Mouse (Mus musculus): ENCODE data around the gene Nrxn1. TPM values are rescaled to one million over a fixed set of nuclear protein-coding genes. Genes with fewer than 3 reads are reported as not detected.

Gene Nrxn1
- polyA plus RNA-seq, 1 experiment from 2014 or later = 40.7 TPM

DNA sequence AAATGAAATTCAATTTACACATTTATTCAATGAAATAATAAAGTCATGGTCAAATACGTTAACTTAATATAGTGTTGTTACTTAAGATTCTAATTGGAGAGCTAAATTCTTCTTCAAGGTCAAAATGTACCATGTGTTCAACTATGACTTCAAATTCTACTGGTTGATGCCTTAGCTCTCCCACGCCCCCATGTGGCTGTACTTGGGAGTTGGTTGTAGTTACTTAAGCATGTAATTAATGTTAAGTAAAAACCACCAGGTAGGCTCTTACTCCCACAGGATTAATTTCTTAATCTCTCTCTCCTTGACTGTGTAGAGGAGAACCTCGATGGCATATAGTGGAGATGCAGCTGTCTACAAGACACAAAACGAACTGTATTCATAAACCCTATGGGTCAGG lies 951.3 kb downstream of the Nrxn1 start:
- ATAC-seq (ENCODE audit: low FRiP score, low read depth) = no peak
- no peak overlapping the region for H3K4me2 ChIP-seq (replicated peaks)
- no peak overlapping the region for H3K4me3 ChIP-seq
- H3K36me3 ChIP-seq = no peaks in the 10 kb centered on the region
- no peak overlapping the region for H3K27ac ChIP-seq (replicated peaks)
- H3K4me1 ChIP-seq = no peaks in the 10 kb centered on the region
- no peaks in the 10 kb centered on the region for H3K27me3 ChIP-seq
- WGBS = 57% methylated on average over 4 of the region's 4 CpGs
- H3K9ac ChIP-seq (replicated peaks) = no peak overlapping the region
- no peaks in the 10 kb centered on the region for H3K9me3 ChIP-seq

DNA sequence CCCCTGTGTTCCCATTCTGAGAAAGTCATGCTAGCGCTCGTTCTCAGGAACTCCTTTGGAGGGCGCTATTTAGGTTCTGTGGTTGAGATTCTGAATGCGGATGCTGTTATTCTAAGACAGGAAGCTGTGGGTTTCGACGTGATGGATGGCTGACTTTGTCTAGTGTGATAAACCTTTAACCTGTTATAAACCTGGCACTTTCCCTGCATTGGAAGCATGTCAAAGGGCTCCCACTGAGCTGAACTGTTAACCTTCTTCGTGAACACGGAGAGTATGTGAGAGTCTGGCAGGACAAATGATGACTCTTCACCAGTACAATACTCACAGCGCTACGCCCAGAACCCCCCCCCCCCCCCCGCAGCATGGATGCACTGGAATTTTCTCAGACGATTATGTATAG lies 962.0 kb downstream of the Nrxn1 start:
- Histone ChIP-seq H3K27me3 (no peaks in the 10 kb centered on the region), H3K4me2 (replicated peaks) (no peak overlapping the region), H3K27ac (replicated peaks) (no peak overlapping the region), H3K36me3 (no peaks in the 10 kb centered on the region), H3K4me1 (no peaks in the 10 kb centered on the region), H3K9ac (replicated peaks) (no peak overlapping the region), H3K9me3 (no peaks in the 10 kb centered on the region), H3K4me3 (no peak overlapping the region)
- 82% methylated on average over 12 of the region's 12 CpGs for WGBS
- no peak for ATAC-seq (ENCODE audit: low FRiP score, low read depth)

DNA sequence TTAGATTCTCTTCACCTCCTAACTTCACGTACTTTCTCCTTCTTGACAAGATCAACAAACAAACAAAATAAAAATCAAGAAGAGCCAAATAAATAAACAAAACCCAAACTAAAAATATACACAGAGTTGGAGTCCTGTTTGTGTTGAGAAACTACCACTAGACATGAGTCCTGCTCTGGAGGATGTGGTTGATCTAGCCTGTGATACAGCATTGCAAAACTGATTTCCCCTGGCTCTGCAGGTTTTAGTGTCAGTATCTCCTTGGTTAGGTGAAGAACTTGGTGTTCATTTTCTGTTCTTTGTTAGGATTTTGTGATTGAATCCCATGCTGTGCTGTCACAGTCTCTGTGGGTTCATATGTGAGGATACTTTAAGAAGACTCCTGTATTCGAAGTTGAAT lies 963.7 kb downstream of the Nrxn1 start:
- Histone ChIP-seq H3K4me3 (no peak overlapping the region), H3K4me2 (replicated peaks) (no peak overlapping the region), H3K27me3 (no peaks in the 10 kb centered on the region), H3K9ac (replicated peaks) (no peak overlapping the region), H3K4me1 (no peaks in the 10 kb centered on the region), H3K9me3 (no peaks in the 10 kb centered on the region), H3K36me3 (no peaks in the 10 kb centered on the region), H3K27ac (replicated peaks) (no peak overlapping the region)
- no peak for ATAC-seq (ENCODE audit: low FRiP score, low read depth)
- 88% methylated on average over 2 of the region's 2 CpGs for WGBS

DNA sequence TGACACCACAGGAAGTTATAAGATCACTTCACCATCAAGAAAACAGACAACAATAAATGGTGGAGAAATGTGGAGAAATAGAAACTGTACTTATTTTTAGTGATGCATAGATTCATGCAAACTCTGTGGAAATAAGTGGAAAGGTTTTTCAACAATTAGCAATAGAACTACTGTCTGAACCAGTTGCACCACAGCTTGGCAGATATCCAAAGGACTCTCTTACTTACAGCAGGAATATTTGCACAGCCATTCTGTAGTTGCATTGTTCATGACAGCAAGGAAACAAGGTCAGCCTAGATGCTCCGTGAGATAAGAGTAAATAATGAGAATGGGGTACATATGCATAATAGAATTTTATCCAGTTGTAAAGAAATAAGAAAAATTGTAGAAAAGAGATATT lies 965.3 kb downstream of the Nrxn1 start:
- H3K9ac ChIP-seq (replicated peaks) = no peak overlapping the region
- no peaks in the 10 kb centered on the region for H3K27me3 ChIP-seq
- no peak overlapping the region for H3K4me3 ChIP-seq
- WGBS = 83% methylated on average over 1 of the region's 1 CpGs
- no peak overlapping the region for H3K4me2 ChIP-seq (replicated peaks)
- H3K9me3 ChIP-seq = no peaks in the 10 kb centered on the region
- no peaks in the 10 kb centered on the region for H3K36me3 ChIP-seq
- no peak for ATAC-seq (ENCODE audit: low FRiP score, low read depth)
- H3K4me1 ChIP-seq = no peaks in the 10 kb centered on the region
- H3K27ac ChIP-seq (replicated peaks) = no peak overlapping the region

DNA sequence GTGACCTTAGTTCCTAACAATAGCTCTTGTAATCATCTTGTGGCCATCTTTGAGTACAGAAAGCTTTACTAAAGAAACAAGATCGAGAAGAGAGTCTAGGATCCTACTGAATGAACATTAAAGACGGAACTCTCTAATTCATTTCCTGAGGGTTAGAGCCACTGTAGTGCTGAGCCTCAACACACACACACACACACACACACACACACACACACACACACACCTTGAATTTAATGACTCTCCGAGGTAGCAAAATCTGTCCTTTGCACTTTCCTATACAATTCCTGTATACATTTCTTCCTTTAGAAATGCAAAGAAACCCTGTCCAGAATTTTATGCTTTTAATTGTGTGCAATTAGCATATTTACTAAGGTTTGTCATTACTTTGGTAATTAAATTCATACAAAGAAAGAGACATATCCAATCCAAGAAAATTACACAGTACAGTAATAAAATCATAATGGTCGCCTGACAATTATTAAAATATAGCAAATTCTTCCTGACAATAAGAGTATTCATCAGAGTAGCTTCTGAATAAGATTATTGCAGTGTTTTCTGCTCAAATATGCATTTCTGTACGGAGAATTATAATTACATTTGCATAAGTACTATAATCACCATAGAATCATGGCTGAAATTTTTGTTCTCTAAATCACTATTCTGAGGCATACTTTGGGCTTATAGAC lies 969.9 kb downstream of the Nrxn1 start:
- ATAC-seq (ENCODE audit: low FRiP score, low read depth) = no peak
- 83% methylated on average over 5 of the region's 5 CpGs for WGBS

DNA sequence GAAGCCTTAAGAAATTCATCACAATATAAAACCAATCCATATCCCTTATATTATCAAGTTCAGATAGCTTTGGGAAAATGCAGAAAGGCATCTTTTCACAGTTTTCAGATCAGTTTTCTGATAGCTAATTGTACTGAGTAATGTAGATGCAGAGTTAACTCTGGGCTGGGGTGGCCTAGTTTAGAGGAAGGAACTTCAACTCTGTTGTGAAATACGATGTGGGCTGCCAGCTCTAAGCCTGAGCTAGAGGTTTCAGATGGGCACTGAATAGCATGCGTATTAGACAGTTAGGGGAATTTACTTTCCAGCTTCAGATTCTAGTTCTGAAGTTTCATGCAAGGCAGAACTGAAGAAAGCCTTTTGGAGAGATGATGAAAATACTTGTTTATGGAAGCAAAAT lies 976.6 kb downstream of the Nrxn1 start:
- Histone ChIP-seq H3K36me3 (no peaks in the 10 kb centered on the region), H3K4me3 (no peak overlapping the region), H3K9ac (replicated peaks) (no peak overlapping the region), H3K27ac (replicated peaks) (no peak overlapping the region), H3K4me2 (replicated peaks) (no peak overlapping the region), H3K27me3 (no peaks in the 10 kb centered on the region), H3K4me1 (no peaks in the 10 kb centered on the region), H3K9me3 (no peaks in the 10 kb centered on the region)
- 83% methylated on average over 2 of the region's 2 CpGs for WGBS
- no peak for ATAC-seq (ENCODE audit: low FRiP score, low read depth)

More for the DNA sequence above, 969.9 kb downstream of the Nrxn1 start:
- H3K27me3 ChIP-seq = no peaks in the 10 kb centered on the region
- no peak overlapping the region for H3K9ac ChIP-seq (replicated peaks)
- H3K27ac ChIP-seq (replicated peaks) = no peak overlapping the region
- H3K4me1 ChIP-seq = no peaks in the 10 kb centered on the region
- no peaks in the 10 kb centered on the region for H3K9me3 ChIP-seq
- no peak overlapping the region for H3K4me3 ChIP-seq
- H3K36me3 ChIP-seq = no peaks in the 10 kb centered on the region
- no peak overlapping the region for H3K4me2 ChIP-seq (replicated peaks)

DNA sequence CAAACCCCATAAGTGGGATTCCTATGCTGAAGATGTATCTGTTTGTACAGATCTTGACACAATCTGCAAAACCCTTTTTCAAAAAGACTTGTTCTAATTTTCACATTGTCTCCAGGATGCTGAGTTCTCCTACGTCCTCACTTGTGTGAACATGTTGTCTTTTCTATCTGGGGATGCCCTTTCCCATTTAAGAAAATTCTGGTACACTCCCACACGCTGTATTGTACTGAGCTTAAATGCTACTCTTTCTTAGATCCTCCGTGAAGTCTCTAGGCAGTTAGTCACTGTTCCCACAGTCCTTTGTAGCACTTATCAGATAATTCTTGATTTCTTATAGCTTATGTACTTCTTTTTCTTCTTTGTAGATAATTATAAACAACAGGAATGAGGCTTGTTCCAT lies 997.9 kb downstream of the Nrxn1 start:
- H3K4me2 ChIP-seq (replicated peaks) = no peak overlapping the region
- 77% methylated on average over 3 of the region's 3 CpGs for WGBS
- no peak overlapping the region for H3K9ac ChIP-seq (replicated peaks)
- no peak overlapping the region for H3K27ac ChIP-seq (replicated peaks)
- no peaks in the 10 kb centered on the region for H3K9me3 ChIP-seq
- H3K36me3 ChIP-seq = no peaks in the 10 kb centered on the region
- no peak for ATAC-seq (ENCODE audit: low FRiP score, low read depth)
- H3K4me1 ChIP-seq = no peaks in the 10 kb centered on the region
- no peaks in the 10 kb centered on the region for H3K27me3 ChIP-seq
- H3K4me3 ChIP-seq = no peak overlapping the region

DNA sequence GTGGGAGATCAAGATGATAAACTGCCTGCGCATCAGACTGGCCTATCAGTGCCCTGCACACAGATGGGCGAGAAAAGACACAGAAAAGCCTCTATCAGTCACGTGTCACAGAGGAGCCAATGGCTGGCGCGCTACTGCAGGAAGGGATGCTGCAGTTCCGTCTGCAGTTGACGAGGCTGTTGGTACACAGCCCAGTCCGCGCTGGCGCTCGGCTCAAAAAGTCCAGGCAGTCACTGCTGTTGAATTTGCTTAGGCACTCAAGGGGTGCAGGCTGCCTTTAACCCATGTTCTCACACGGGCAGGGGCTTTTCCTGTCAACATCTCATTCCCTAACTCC lies 1004.6 kb downstream of the Nrxn1 start:
- peak; percentile 100 for ATAC-seq (ENCODE audit: low FRiP score, low read depth)
- Histone ChIP-seq H3K4me1 (peaks cover 7% of the 10 kb centered on the region), H3K27ac (replicated peaks) (peak overlapping the region; percentile 85), H3K36me3 (no peaks in the 10 kb centered on the region), H3K4me2 (replicated peaks) (peak overlapping the region; percentile 54), H3K9me3 (no peaks in the 10 kb centered on the region), H3K4me3 (peak overlapping the region; percentile 37), H3K9ac (replicated peaks) (no peak overlapping the region; the same call in 1 of the 2 replicates), H3K27me3 (no peaks in the 10 kb centered on the region)
- 2% methylated on average over 12 of the region's 12 CpGs for WGBS

DNA sequence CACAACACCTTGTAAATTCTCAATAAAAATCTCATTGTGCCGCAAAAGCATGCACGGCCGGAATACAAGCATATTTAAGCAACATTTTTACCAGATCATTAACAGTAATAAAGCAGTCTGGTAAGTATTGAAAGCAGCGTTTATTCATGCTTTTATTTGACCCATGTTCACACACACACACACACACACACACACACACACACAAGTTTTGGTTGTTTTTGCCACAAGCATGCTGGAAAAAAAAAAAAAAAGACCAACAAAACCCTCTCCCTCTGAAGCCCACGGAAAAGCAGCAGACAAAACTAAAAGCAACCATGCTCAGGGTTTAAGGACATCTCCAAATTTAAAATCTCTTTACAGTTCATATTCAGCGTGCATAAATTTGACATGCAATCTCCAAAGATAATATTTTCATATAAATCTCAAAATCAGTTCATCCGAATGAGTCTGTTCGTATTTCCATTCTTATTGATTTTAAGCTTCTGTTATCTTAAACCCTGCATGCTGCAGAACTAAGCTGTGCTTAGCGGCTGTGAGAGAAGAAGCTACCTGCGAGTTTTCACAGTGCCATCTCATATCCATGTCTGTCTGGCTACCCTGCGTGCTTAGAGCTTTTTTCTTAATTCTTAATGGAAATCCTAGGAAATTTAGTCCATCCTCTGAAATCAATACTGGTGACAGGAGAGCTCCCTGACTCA lies 1005.1 kb downstream of the Nrxn1 start:
- Histone ChIP-seq H3K27me3 (no peaks in the 10 kb centered on the region), H3K4me3 (peak overlapping the region; percentile 37), H3K9me3 (no peaks in the 10 kb centered on the region), H3K9ac (replicated peaks) (no peak overlapping the region), H3K27ac (replicated peaks) (peak overlapping the region; percentile 85), H3K4me1 (peaks cover 7% of the 10 kb centered on the region), H3K4me2 (replicated peaks) (peak overlapping the region; percentile 54), H3K36me3 (no peaks in the 10 kb centered on the region)
- WGBS = 57% methylated on average over 11 of the region's 11 CpGs
- ATAC-seq (ENCODE audit: low FRiP score, low read depth) = no peak

DNA sequence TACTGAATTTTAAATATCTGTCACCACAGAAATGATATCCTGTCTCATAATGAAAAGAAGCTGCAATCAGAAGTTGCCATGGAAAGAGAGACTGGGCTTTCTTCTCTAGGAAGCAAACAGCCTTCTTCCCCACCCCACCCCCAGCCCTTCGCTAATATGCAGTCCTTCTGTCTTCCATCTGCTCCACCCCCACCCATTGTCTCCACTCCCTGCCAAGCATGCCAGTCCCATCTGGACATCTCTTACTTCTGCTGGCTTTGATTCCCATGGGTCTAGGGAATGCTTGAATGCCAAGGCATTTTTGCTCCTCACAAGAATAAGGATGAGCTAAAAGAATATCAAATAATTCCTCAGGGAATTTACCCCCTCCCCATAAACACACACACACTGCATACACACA lies 1006.0 kb downstream of the Nrxn1 start:
- peak overlapping the region; percentile 4; the same call in 1 of the 2 replicates for H3K4me2 ChIP-seq (replicated peaks)
- H3K9me3 ChIP-seq = no peaks in the 10 kb centered on the region
- no peak overlapping the region for H3K9ac ChIP-seq (replicated peaks)
- peak; percentile 84 for ATAC-seq (ENCODE audit: low FRiP score, low read depth)
- no peaks in the 10 kb centered on the region for H3K27me3 ChIP-seq
- H3K27ac ChIP-seq (replicated peaks) = peak overlapping the region; percentile 69
- no peak overlapping the region for H3K4me3 ChIP-seq
- H3K4me1 ChIP-seq = peaks cover 7% of the 10 kb centered on the region
- 8% methylated on average over 1 of the region's 1 CpGs for WGBS
- H3K36me3 ChIP-seq = no peaks in the 10 kb centered on the region

DNA sequence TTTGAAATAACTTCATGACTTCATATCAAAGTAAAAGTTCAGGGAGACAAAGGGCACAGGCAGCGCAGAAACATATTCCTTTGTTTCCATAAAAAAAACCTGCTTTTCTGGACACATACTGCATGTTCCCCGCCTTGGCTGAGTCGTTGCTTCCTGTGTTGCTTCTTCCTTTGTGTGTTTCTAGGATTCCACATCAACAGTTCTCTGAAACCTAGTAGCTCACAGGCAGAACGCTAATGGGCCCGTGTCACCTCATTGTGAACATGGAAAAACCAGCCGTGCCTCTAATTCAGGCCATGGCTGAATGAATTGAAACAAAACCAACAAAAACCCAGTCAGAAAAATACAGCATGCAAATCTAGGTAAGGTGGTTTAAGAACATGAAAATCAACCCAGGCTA lies 1013.9 kb downstream of the Nrxn1 start:
- Histone ChIP-seq H3K4me2 (replicated peaks) (no peak overlapping the region), H3K4me3 (no peak overlapping the region), H3K9ac (replicated peaks) (no peak overlapping the region), H3K9me3 (no peaks in the 10 kb centered on the region), H3K27me3 (no peaks in the 10 kb centered on the region), H3K4me1 (0 out of 2 replicates have a peak, but pooled peaks cover 7% of the 10 kb centered on the region), H3K27ac (replicated peaks) (no peak overlapping the region; the same call in 1 of the 2 replicates), H3K36me3 (no peaks in the 10 kb centered on the region)
- 0 out of 2 replicates have a peak, but pooled peaks have one; percentile 50 for ATAC-seq (ENCODE audit: low FRiP score, low read depth)
- 59% methylated on average over 6 of the region's 6 CpGs for WGBS

DNA sequence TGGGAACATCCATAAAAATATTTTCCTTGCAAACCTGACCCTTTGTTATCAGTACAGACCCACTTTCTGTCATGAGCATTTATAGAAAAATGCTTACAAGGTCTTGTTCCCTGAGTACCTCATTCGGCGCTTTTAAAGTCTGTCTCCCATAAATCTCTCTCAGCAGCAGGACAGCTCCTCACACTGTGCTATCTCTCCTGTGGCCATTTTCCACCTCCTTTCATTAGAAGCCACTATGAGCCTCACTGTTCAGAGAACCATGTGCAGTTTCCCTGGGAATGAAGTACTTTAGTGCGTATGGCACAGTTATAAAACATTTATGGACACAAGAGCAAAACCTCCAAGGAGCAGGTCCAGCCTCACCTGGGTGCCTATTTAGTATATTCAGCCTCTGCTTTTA lies 1014.4 kb downstream of the Nrxn1 start:
- no peak overlapping the region for H3K9ac ChIP-seq (replicated peaks)
- 84% methylated on average over 3 of the region's 3 CpGs for WGBS
- H3K9me3 ChIP-seq = no peaks in the 10 kb centered on the region
- no peak for ATAC-seq (ENCODE audit: low FRiP score, low read depth)
- no peaks in the 10 kb centered on the region for H3K36me3 ChIP-seq
- no peaks in the 10 kb centered on the region for H3K27me3 ChIP-seq
- H3K4me2 ChIP-seq (replicated peaks) = no peak overlapping the region
- H3K4me3 ChIP-seq = no peak overlapping the region
- H3K4me1 ChIP-seq = 0 out of 2 replicates have a peak, but pooled peaks cover 7% of the 10 kb centered on the region
- H3K27ac ChIP-seq (replicated peaks) = no peak overlapping the region; the same call in 1 of the 2 replicates

Measured in midbrain, embryonic 12.5 days (tissue).